Comparison of ENCODE assay signal across 24 mouse cellular contexts in the genomic region with DNA sequence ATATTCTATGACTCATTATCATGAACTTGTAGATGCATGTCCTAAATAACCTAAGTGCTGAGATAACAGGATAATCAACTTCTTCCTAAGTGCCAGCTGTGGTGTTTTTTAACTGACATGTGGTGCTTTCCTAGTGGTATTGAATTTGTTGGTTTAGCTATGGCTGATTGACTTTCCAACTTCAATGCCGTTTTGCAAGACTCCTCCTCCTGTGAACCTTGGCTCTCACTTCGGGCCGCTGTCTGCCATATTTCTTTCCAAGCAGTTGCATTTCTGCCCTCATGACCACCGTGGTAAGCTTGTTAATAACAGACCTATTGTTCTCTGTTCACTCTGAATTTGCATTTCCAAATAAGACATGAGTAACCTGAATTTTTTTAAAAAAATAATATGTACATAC.
DNase-seq lines count a peak whose midpoint lies in the region; ATAC-seq and TF ChIP-seq lines count a peak whose summit lies in the region.
"Had no signal": no experiment of that assay in that cellular context is flagged by ENCODE, and none has a peak within 500 bp of the region (broad histone marks: within the 10 kb centered on the region; RNA-seq: fewer than 3 reads in every experiment).

No protein-coding gene starts in this region.

- TF ChIP-seq CTCF in kidney, postnatal 0 days (IDR thresholded peaks at IDR 0.05; ENCODE audit: low read depth), result no peak

- no peaks in the 10 kb centered on the region for H3K36me3 ChIP-seq in kidney, embryonic 14.5 days (ENCODE audit: control insufficient read depth, insufficient read depth, low read length)
- no peaks in the 10 kb centered on the region for H3K36me3 ChIP-seq in kidney, postnatal 0 days (ENCODE audit: insufficient read depth, low read length)
- H3K36me3 ChIP-seq: embryonic facial prominence, embryonic 15.5 days; hindbrain, embryonic 12.5 days; hindbrain, embryonic 15.5 days had no signal

- H3K27me3 ChIP-seq in kidney, embryonic 14.5 days (ENCODE audit: control insufficient read depth, insufficient read depth, low read length), result no peaks in the 10 kb centered on the region
- H3K27me3 ChIP-seq in kidney, postnatal 0 days (ENCODE audit: insufficient read depth, low read length), result no peaks in the 10 kb centered on the region
- H3K27me3 ChIP-seq: embryonic facial prominence, embryonic 15.5 days; hindbrain, embryonic 12.5 days; hindbrain, embryonic 15.5 days; Patski had no signal

- H3K9ac ChIP-seq in kidney, embryonic 14.5 days (ENCODE audit: low read depth, low read length), result no peak overlapping the region
- no peak overlapping the region for H3K9ac ChIP-seq in kidney, postnatal 0 days (ENCODE audit: low read depth, low read length)
- H3K9ac ChIP-seq: embryonic facial prominence, embryonic 15.5 days; forebrain, postnatal 0 days; hindbrain, embryonic 12.5 days; hindbrain, embryonic 15.5 days had no signal

- H3K27ac ChIP-seq in kidney, embryonic 14.5 days (ENCODE audit: low read depth, low read length), result 0 out of 2 replicates have a peak overlapping the region, but pooled peaks have one; percentile 17
- H3K27ac ChIP-seq in kidney, postnatal 0 days, result no peak overlapping the region
- H3K27ac ChIP-seq: embryonic facial prominence, embryonic 15.5 days; gastrocnemius, adult 2 months; hindbrain, embryonic 12.5 days; hindbrain, embryonic 15.5 days had no signal

- no peaks in the 10 kb centered on the region for H3K9me3 ChIP-seq in kidney, embryonic 14.5 days (ENCODE audit: control insufficient read depth, low read length)
- no peaks in the 10 kb centered on the region for H3K9me3 ChIP-seq in kidney, postnatal 0 days (replicated peaks; ENCODE audit: low read length)
- H3K9me3 ChIP-seq: embryonic facial prominence, embryonic 15.5 days; hindbrain, embryonic 12.5 days; hindbrain, embryonic 15.5 days had no signal

- WGBS in kidney, embryonic 14.5 days, result 12% methylated on average over 4 of the region's 4 CpGs
- WGBS in kidney, postnatal 0 days, result 10% methylated on average over 4 of the region's 4 CpGs

- peak; percentile 90 for ATAC-seq in kidney, embryonic 14.5 days (ENCODE audit: low FRiP score, low TSS enrichment)
- 0 out of 2 replicates have a peak, but pooled peaks have one; percentile 17 for ATAC-seq in kidney, postnatal 0 days (replicated peaks; ENCODE audit: low FRiP score, low read depth)
- no peak for ATAC-seq in monocyte, adult 5-6 weeks (replicated peaks; ENCODE audit: insufficient number of reproducible peaks, low FRiP score, low TSS enrichment, poor library complexity, severe bottlenecking)
- ATAC-seq: CD4-positive, CD25-positive, alpha-beta regulatory T cell, adult 4 months; forebrain, embryonic 14.5 days; forebrain, postnatal 0 days; Patski had no signal

- no peak overlapping the region for H3K4me2 ChIP-seq in kidney, embryonic 14.5 days (replicated peaks; ENCODE audit: low read depth, low read length)
- H3K4me2 ChIP-seq in kidney, postnatal 0 days (ENCODE audit: low read length), result no peak overlapping the region
- H3K4me2 ChIP-seq: embryonic facial prominence, embryonic 15.5 days; heart, embryonic 11.5 days; hindbrain, embryonic 12.5 days; hindbrain, embryonic 15.5 days had no signal

- H3K4me1 ChIP-seq in kidney, embryonic 14.5 days (ENCODE audit: control insufficient read depth, insufficient read depth, low read length), result no peaks in the 10 kb centered on the region
- no peaks in the 10 kb centered on the region for H3K4me1 ChIP-seq in kidney, postnatal 0 days (replicated peaks; ENCODE audit: insufficient read depth, low read length)
- H3K4me1 ChIP-seq: embryonic facial prominence, embryonic 15.5 days; hindbrain, embryonic 12.5 days; hindbrain, embryonic 15.5 days had no signal

- DNase-seq in kidney, postnatal 36 days, result no peak
- peak; percentile 85 for DNase-seq in kidney, postnatal 0 days (ENCODE audit: low spot score)
- no peak for DNase-seq in kidney, adult 18-20 months
- peak; percentile 58 for DNase-seq in NIH3T3 (ENCODE audit: low read depth)
- peak; percentile 23 for DNase-seq in embryo, embryonic 11 days
- DNase-seq in urinary bladder, adult 18-20 months (ENCODE audit: low spot score in 2 of 2), result no peak
- DNase-seq: adrenal gland, postnatal 10 days; adrenal gland, postnatal 36 days; cerebellum, adult 2 months; cerebellum, adult 9-11 months; cerebellum, postnatal 25 days; forebrain, postnatal 0 days; gastrocnemius, adult 2 months; gastrocnemius, postnatal 14 days; heart, adult 11 months had no signal

- H3K4me3 ChIP-seq in kidney, embryonic 14.5 days (ENCODE audit: low read length), result no peak overlapping the region
- H3K4me3 ChIP-seq in kidney, postnatal 0 days (replicated peaks; ENCODE audit: low read depth, low read length), result no peak overlapping the region
- H3K4me3 ChIP-seq: embryonic facial prominence, embryonic 15.5 days; gastrocnemius, adult 2 months; hindbrain, embryonic 12.5 days; hindbrain, embryonic 15.5 days had no signal

Comparison
In these comparisons a context has a peak if more than half of its experiments do, and no peak if none do; other contexts are left out.
1. DNase-seq: peak in kidney, postnatal 0 days (single experiment), NIH3T3 (single experiment) and embryo, embryonic 11 days (single experiment); none in kidney, postnatal 36 days (0 of 2), kidney, adult 18-20 months (single experiment) and urinary bladder, adult 18-20 months (0 of 2).